Mouse (Mus musculus): ENCODE measurements around the gene Col6a4. TPM values are rescaled to one million over a fixed set of nuclear protein-coding genes. Genes with fewer than 3 reads are reported as not detected.

Gene Col6a4
- polyA plus RNA-seq, 1 experiment from 2014 or later = not detected

- Histone ChIP-seq H3K4me1 (ENCODE audit: control insufficient read depth, insufficient read depth, low read length) (no peaks in the 10 kb centered on the region), H3K27ac (replicated peaks; ENCODE audit: low read depth, low read length) (no peak overlapping the region), H3K4me2 (ENCODE audit: low read depth, low read length) (no peak overlapping the region), H3K36me3 (replicated peaks; ENCODE audit: control insufficient read depth, insufficient read depth, low read depth, low read length) (no peaks in the 10 kb centered on the region), H3K9me3 (replicated peaks; ENCODE audit: control insufficient read depth, low read length) (no peaks in the 10 kb centered on the region), H3K4me3 (ENCODE audit: low read depth, low read length) (no peak overlapping the region), H3K9ac (replicated peaks; ENCODE audit: low read length) (no peak overlapping the region), H3K27me3 (ENCODE audit: control insufficient read depth, insufficient read depth, low read length) (no peaks in the 10 kb centered on the region)
- no peak for DNase-seq (ENCODE audit: low spot score)
- 90% methylated on average over 4 of the region's 4 CpGs for WGBS
- no peak for ATAC-seq (replicated peaks; ENCODE audit: insufficient number of reproducible peaks, low FRiP score, low TSS enrichment, low read depth)
These were observed 43.1 kb downstream of the Col6a4 start for GRCm38 (mm10) chr9:106053446-106053845.

GRCm38 (mm10) chr9:106043921-106044503, 52.6 kb downstream of the Col6a4 start:
- 62% methylated on average over 9 of the region's 9 CpGs for WGBS
- Histone ChIP-seq H3K9me3 (replicated peaks; ENCODE audit: control insufficient read depth, low read length) (no peaks in the 10 kb centered on the region), H3K36me3 (replicated peaks; ENCODE audit: control insufficient read depth, insufficient read depth, low read depth, low read length) (no peaks in the 10 kb centered on the region), H3K4me3 (ENCODE audit: low read depth, low read length) (no peak overlapping the region), H3K4me2 (ENCODE audit: low read depth, low read length) (no peak overlapping the region), H3K4me1 (ENCODE audit: control insufficient read depth, insufficient read depth, low read length) (no peaks in the 10 kb centered on the region), H3K27me3 (ENCODE audit: control insufficient read depth, insufficient read depth, low read length) (no peaks in the 10 kb centered on the region), H3K27ac (replicated peaks; ENCODE audit: low read depth, low read length) (no peak overlapping the region), H3K9ac (replicated peaks; ENCODE audit: low read length) (no peak overlapping the region)
- ATAC-seq (replicated peaks; ENCODE audit: insufficient number of reproducible peaks, low FRiP score, low TSS enrichment, low read depth) (no peak), DNase-seq (ENCODE audit: low spot score) (no peak)

GRCm38 (mm10) chr9:106039915-106040659, 56.5 kb downstream of the Col6a4 start:
- H3K9me3 ChIP-seq (replicated peaks; ENCODE audit: control insufficient read depth, low read length) = no peaks in the 10 kb centered on the region
- no peak for ATAC-seq (replicated peaks; ENCODE audit: insufficient number of reproducible peaks, low FRiP score, low TSS enrichment, low read depth)
- H3K9ac ChIP-seq (replicated peaks; ENCODE audit: low read length) = no peak overlapping the region
- no peaks in the 10 kb centered on the region for H3K4me1 ChIP-seq (ENCODE audit: control insufficient read depth, insufficient read depth, low read length)
- H3K4me2 ChIP-seq (ENCODE audit: low read depth, low read length) = no peak overlapping the region
- 79% methylated on average over 8 of the region's 8 CpGs for WGBS
- H3K27me3 ChIP-seq (ENCODE audit: control insufficient read depth, insufficient read depth, low read length) = no peaks in the 10 kb centered on the region
- no peak overlapping the region for H3K4me3 ChIP-seq (ENCODE audit: low read depth, low read length)
- H3K36me3 ChIP-seq (replicated peaks; ENCODE audit: control insufficient read depth, insufficient read depth, low read depth, low read length) = no peaks in the 10 kb centered on the region
- no peak for DNase-seq (ENCODE audit: low spot score)
- H3K27ac ChIP-seq (replicated peaks; ENCODE audit: low read depth, low read length) = no peak overlapping the region

- Histone ChIP-seq H3K27me3 (ENCODE audit: control insufficient read depth, insufficient read depth, low read length) (no peaks in the 10 kb centered on the region), H3K9ac (replicated peaks; ENCODE audit: low read length) (no peak overlapping the region)
- WGBS = 76% methylated on average over 1 of the region's 1 CpGs
These were observed 57.3 kb downstream of the Col6a4 start for GRCm38 (mm10) chr9:106039276-106039675.

GRCm38 (mm10) chr9:106038865-106039264, 57.7 kb downstream of the Col6a4 start:
- H3K9me3 ChIP-seq (replicated peaks; ENCODE audit: control insufficient read depth, low read length) = no peaks in the 10 kb centered on the region
- no peak overlapping the region for H3K4me3 ChIP-seq (ENCODE audit: low read depth, low read length)
- no peaks in the 10 kb centered on the region for H3K27me3 ChIP-seq (ENCODE audit: control insufficient read depth, insufficient read depth, low read length)
- H3K36me3 ChIP-seq (replicated peaks; ENCODE audit: control insufficient read depth, insufficient read depth, low read depth, low read length) = no peaks in the 10 kb centered on the region
- no peak overlapping the region for H3K27ac ChIP-seq (replicated peaks; ENCODE audit: low read depth, low read length)
- no peak overlapping the region for H3K4me2 ChIP-seq (ENCODE audit: low read depth, low read length)
- ATAC-seq (replicated peaks; ENCODE audit: insufficient number of reproducible peaks, low FRiP score, low TSS enrichment, low read depth) (no peak), DNase-seq (ENCODE audit: low spot score) (peak; percentile 86)
- no peak overlapping the region for H3K9ac ChIP-seq (replicated peaks; ENCODE audit: low read length)
- 6% methylated on average over 4 of the region's 4 CpGs for WGBS
- no peaks in the 10 kb centered on the region for H3K4me1 ChIP-seq (ENCODE audit: control insufficient read depth, insufficient read depth, low read length)

More at GRCm38 (mm10) chr9:106039276-106039675, 57.3 kb downstream of the Col6a4 start:
- no peak overlapping the region for H3K4me3 ChIP-seq (ENCODE audit: low read depth, low read length)
- H3K27ac ChIP-seq (replicated peaks; ENCODE audit: low read depth, low read length) = no peak overlapping the region
- no peaks in the 10 kb centered on the region for H3K36me3 ChIP-seq (replicated peaks; ENCODE audit: control insufficient read depth, insufficient read depth, low read depth, low read length)
- no peaks in the 10 kb centered on the region for H3K9me3 ChIP-seq (replicated peaks; ENCODE audit: control insufficient read depth, low read length)
- H3K4me2 ChIP-seq (ENCODE audit: low read depth, low read length) = no peak overlapping the region
- ATAC-seq (replicated peaks; ENCODE audit: insufficient number of reproducible peaks, low FRiP score, low TSS enrichment, low read depth) (no peak), DNase-seq (ENCODE audit: low spot score) (no peak)
- H3K4me1 ChIP-seq (ENCODE audit: control insufficient read depth, insufficient read depth, low read length) = no peaks in the 10 kb centered on the region

GRCm38 (mm10) chr9:106015666-106016065, 80.9 kb downstream of the Col6a4 start:
- Histone ChIP-seq H3K9me3 (replicated peaks; ENCODE audit: control insufficient read depth, low read length) (no peaks in the 10 kb centered on the region), H3K36me3 (replicated peaks; ENCODE audit: control insufficient read depth, insufficient read depth, low read depth, low read length) (no peaks in the 10 kb centered on the region), H3K27ac (replicated peaks; ENCODE audit: low read depth, low read length) (no peak overlapping the region), H3K4me1 (ENCODE audit: control insufficient read depth, insufficient read depth, low read length) (no peaks in the 10 kb centered on the region), H3K4me2 (ENCODE audit: low read depth, low read length) (no peak overlapping the region), H3K27me3 (ENCODE audit: control insufficient read depth, insufficient read depth, low read length) (no peaks in the 10 kb centered on the region), H3K4me3 (ENCODE audit: low read depth, low read length) (no peak overlapping the region), H3K9ac (replicated peaks; ENCODE audit: low read length) (no peak overlapping the region)
- 81% methylated on average over 3 of the region's 3 CpGs for WGBS
- ATAC-seq (replicated peaks; ENCODE audit: insufficient number of reproducible peaks, low FRiP score, low TSS enrichment, low read depth) (no peak), DNase-seq (ENCODE audit: low spot score) (no peak)

GRCm38 (mm10) chr9:106013139-106013538, 83.4 kb downstream of the Col6a4 start:
- no peak overlapping the region for H3K4me3 ChIP-seq (ENCODE audit: low read depth, low read length)
- ATAC-seq (replicated peaks; ENCODE audit: insufficient number of reproducible peaks, low FRiP score, low TSS enrichment, low read depth) (no peak), DNase-seq (ENCODE audit: low spot score) (no peak)
- H3K36me3 ChIP-seq (replicated peaks; ENCODE audit: control insufficient read depth, insufficient read depth, low read depth, low read length) = no peaks in the 10 kb centered on the region
- no peaks in the 10 kb centered on the region for H3K4me1 ChIP-seq (ENCODE audit: control insufficient read depth, insufficient read depth, low read length)
- no peak overlapping the region for H3K9ac ChIP-seq (replicated peaks; ENCODE audit: low read length)
- H3K9me3 ChIP-seq (replicated peaks; ENCODE audit: control insufficient read depth, low read length) = no peaks in the 10 kb centered on the region
- WGBS = 91% methylated on average over 11 of the region's 11 CpGs
- no peak overlapping the region for H3K4me2 ChIP-seq (ENCODE audit: low read depth, low read length)
- H3K27me3 ChIP-seq (ENCODE audit: control insufficient read depth, insufficient read depth, low read length) = no peaks in the 10 kb centered on the region
- H3K27ac ChIP-seq (replicated peaks; ENCODE audit: low read depth, low read length) = no peak overlapping the region

- Histone ChIP-seq H3K4me1 (ENCODE audit: control insufficient read depth, insufficient read depth, low read length) (no peaks in the 10 kb centered on the region), H3K9me3 (replicated peaks; ENCODE audit: control insufficient read depth, low read length) (no peaks in the 10 kb centered on the region), H3K36me3 (replicated peaks; ENCODE audit: control insufficient read depth, insufficient read depth, low read depth, low read length) (no peaks in the 10 kb centered on the region), H3K27ac (replicated peaks; ENCODE audit: low read depth, low read length) (no peak overlapping the region), H3K9ac (replicated peaks; ENCODE audit: low read length) (no peak overlapping the region), H3K27me3 (ENCODE audit: control insufficient read depth, insufficient read depth, low read length) (no peaks in the 10 kb centered on the region), H3K4me2 (ENCODE audit: low read depth, low read length) (no peak overlapping the region), H3K4me3 (ENCODE audit: low read depth, low read length) (no peak overlapping the region)
- WGBS = 63% methylated on average over 11 of the region's 11 CpGs
- DNase-seq (ENCODE audit: low spot score) (no peak), ATAC-seq (replicated peaks; ENCODE audit: insufficient number of reproducible peaks, low FRiP score, low TSS enrichment, low read depth) (no peak)
These were observed 98.6 kb downstream of the Col6a4 start for GRCm38 (mm10) chr9:105997955-105998354.

Data from embryonic facial prominence, embryonic 11.5 days (tissue).